Mouse (Mus musculus) spleen, adult 2 months (tissue): ENCODE data around the gene Cnpy4.

ENCODE experiments used
- CTCF ChIP-seq: fragments of 200-500 bp; IDR thresholded peaks from 2 replicates; pipeline ENCODE4 v1.5.1; 2011; ENCODE audit warnings: mild to moderate bottlenecking, inconsistent platforms; ENCODE audit not compliant: insufficient read depth, insufficient read length, insufficient replicate concordance; ENCODE audit errors: extremely low read depth
- POLR2A ChIP-seq: fragments of 200-500 bp; IDR thresholded peaks from 2 replicates; pipeline ENCODE4 v1.6.1; 2011; ENCODE audit warnings: low read depth, low read length, inconsistent platforms

DNA sequence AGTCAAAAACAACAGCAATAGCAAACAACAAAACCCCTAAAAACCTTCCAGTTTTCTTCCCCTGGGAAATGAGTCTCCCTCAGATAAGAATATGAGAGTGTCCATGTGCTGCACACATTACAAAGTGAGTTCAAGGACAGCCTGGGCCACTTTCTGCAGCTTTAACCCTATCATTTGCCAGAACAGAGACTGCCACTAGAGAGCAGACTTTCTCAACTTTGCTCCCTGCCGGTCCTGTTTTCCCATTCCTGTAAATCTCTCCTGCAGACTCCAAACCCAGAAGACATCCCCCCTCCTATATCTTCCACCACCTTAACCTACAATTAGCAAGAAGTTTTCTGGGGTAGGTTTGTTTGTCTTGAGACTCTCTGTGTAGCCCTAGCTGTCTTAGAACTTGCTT, 12.3 kb downstream of the Cnpy4 start:
- TF ChIP-seq CTCF: no peak
- no peak for TF ChIP-seq POLR2A
